Mouse (Mus musculus) liver, embryonic 14.5 days (tissue): Measurements from ENCODE around the gene Zdhhc13.

ENCODE experiments used
- CTCF ChIP-seq: IDR thresholded peaks from 2 replicates; pipeline ENCODE4 v1.5.1; 2016; ENCODE audit warnings: antibody characterized with exemption, low read depth, control low read depth
- EP300 ChIP-seq: IDR thresholded peaks from 2 replicates; pipeline ENCODE4 v1.6.1; 2016; ENCODE audit warnings: antibody characterized with exemption, low read depth

- TF ChIP-seq EP300 = no peak
- no peak for TF ChIP-seq CTCF
Observed at GRCm38 (mm10) chr7:48841538-48841937, 52.7 kb downstream of the Zdhhc13 start.
